Mouse (Mus musculus) heart, postnatal 0 days (tissue): Measurements from ENCODE around the gene Ctsh.

Experiments
- CTCF ChIP-seq: IDR thresholded peaks from 2 replicates; pipeline ENCODE4 v1.5.1; 2016; ENCODE audit warnings: antibody characterized with exemption, control low read depth, low read depth
- EP300 ChIP-seq: IDR thresholded peaks from 2 replicates; pipeline ENCODE4 v1.6.1; 2016; ENCODE audit warnings: antibody characterized with exemption, low read depth

DNA sequence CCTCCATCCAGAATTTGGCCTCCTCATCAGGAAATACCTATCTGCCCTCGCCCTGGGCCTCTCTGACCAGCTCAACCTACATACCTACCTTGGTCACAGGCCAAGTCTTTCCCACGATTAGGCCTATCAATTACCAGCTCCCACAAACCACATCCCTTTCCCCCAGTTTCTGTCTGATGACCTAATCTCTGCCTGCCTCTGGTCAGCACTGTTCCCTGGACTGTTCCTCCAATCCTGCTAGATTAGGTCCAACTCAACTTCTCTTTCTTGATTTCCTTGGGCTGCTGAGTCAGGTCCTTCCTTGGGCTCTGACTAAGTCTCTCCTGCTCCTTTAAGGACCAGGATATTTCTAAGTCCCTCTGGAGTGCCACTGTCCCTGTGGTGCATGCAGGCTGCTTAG lies 13.4 kb downstream of the Ctsh start:
- TF ChIP-seq CTCF (no peak), EP300 (no peak)
